Comparison of ENCODE assay signal across 8 mouse cellular contexts in the genomic region with DNA sequence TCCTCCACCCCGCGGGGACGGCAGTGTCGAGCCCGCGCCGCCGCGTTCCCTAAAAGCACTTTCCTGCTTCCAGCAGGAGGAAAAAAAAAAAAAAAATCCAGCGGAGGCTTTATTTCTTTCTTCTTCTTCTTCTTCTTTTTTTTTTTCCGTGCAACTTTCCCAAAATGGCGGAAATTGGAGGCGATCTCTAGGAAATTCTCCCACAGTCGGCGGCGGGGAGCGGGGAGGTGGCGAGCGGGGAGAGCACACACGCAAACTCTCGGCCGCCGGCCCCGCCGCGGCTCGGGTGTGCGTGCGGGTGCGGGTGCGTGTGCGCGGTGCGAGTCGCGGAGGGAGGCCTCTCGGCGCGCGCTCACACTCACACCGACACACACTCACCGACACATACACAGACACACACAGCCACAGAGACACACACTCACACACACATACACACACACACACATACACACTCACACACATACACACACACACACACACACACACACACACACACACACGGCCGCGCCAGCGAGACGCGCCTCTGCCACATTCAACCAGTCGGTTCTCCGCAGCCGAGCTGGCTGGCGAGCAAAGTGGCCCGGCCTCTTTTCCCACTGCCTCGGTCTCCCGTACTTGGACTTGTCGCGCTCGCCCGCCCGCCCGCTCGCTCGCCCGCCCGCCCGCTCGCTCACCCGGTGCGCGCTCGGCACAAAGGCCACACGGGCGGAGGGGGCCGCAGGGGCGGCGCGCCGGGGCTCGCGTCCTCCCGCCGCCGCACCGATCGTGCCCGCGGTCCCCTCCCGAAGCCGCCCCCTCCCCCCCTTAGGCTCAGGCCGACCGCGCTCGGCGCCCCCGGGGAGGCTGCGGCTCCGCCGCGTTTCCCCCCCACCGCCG. TPM values are rescaled to one million over a fixed set of nuclear protein-coding genes. Genes with fewer than 3 reads are reported as not detected.
DNase-seq lines count a peak whose midpoint lies in the region; ATAC-seq and TF ChIP-seq lines count a peak whose summit lies in the region.

No protein-coding gene starts in this region.

- ATAC-seq in heart, embryonic 15.5 days (replicated peaks; ENCODE audit: insufficient number of reproducible peaks, insufficient read depth, low FRiP score, low read depth) = peak; percentile 33
- ATAC-seq in liver, postnatal 0 days = peak; percentile 64
- ATAC-seq in neural tube, embryonic 13.5 days (ENCODE audit: low read depth) = peak; percentile 74

- H3K79me2 ChIP-seq in C2C12 (ENCODE audit: control insufficient read depth, insufficient read depth) = no peaks in the 10 kb centered on the region

- H3K27me3 ChIP-seq in C2C12 (ENCODE audit: control insufficient read depth, insufficient read depth, insufficient read length) = no peaks in the 10 kb centered on the region
- H3K27me3 ChIP-seq in forebrain, embryonic 10.5 days (ENCODE audit: poor library complexity, severe bottlenecking) = no peaks in the 10 kb centered on the region
- H3K27me3 ChIP-seq in heart, embryonic 15.5 days = no peaks in the 10 kb centered on the region
- no peaks in the 10 kb centered on the region for H3K27me3 ChIP-seq in liver, postnatal 0 days (ENCODE audit: insufficient read depth, low read length)
- H3K27me3 ChIP-seq in neural tube, embryonic 13.5 days = no peaks in the 10 kb centered on the region

- peak overlapping the region; percentile 79 for H3ac ChIP-seq in C2C12 (ENCODE audit: control insufficient read depth, insufficient read length, low read depth)

- TF ChIP-seq EP300 in liver, postnatal 0 days (IDR thresholded peaks at IDR 0.05; ENCODE audit: low read depth) = no peak

- peak overlapping the region; percentile 64 for H3K4me3 ChIP-seq in C2C12 (ENCODE audit: insufficient read depth, poor library complexity, severe bottlenecking)
- peak overlapping the region; percentile 86 for H3K4me3 ChIP-seq in forebrain, embryonic 10.5 days
- peak overlapping the region; percentile 90 for H3K4me3 ChIP-seq in heart, embryonic 15.5 days
- H3K4me3 ChIP-seq in liver, postnatal 0 days (ENCODE audit: low read depth, low read length) = peak overlapping the region; percentile 75
- H3K4me3 ChIP-seq in neural tube, embryonic 13.5 days = peak overlapping the region; percentile 85

- H3K79me3 ChIP-seq in C2C12 (ENCODE audit: low read depth) = no peaks in the 10 kb centered on the region

- peak; percentile 66 to 67 for DNase-seq in adrenal gland, postnatal 36 days
- peak; percentile 62 for DNase-seq in forebrain, embryonic 10.5 days (ENCODE audit: extremely low spot score, low spot score)
- DNase-seq in kidney, postnatal 14 days = peak; percentile 72
- DNase-seq in liver, postnatal 0 days = peak; percentile 69
- peak; percentile 77 for DNase-seq in testis, postnatal 10 days (ENCODE audit: low spot score)

- H3K9me3 ChIP-seq in forebrain, embryonic 10.5 days = no peaks in the 10 kb centered on the region
- H3K9me3 ChIP-seq in heart, embryonic 15.5 days (replicated peaks) = no peaks in the 10 kb centered on the region
- H3K9me3 ChIP-seq in liver, postnatal 0 days (ENCODE audit: low read length) = no peaks in the 10 kb centered on the region
- no peaks in the 10 kb centered on the region for H3K9me3 ChIP-seq in neural tube, embryonic 13.5 days

- no peaks in the 10 kb centered on the region for H3K36me3 ChIP-seq in C2C12 (ENCODE audit: control insufficient read depth, insufficient read depth)
- H3K36me3 ChIP-seq in forebrain, embryonic 10.5 days (replicated peaks) = peaks cover 5% of the 10 kb centered on the region; the same call in 1 of the 2 replicates
- no peaks in the 10 kb centered on the region for H3K36me3 ChIP-seq in heart, embryonic 15.5 days
- H3K36me3 ChIP-seq in liver, postnatal 0 days (replicated peaks; ENCODE audit: insufficient read depth, low read length) = no peaks in the 10 kb centered on the region
- H3K36me3 ChIP-seq in neural tube, embryonic 13.5 days = no peaks in the 10 kb centered on the region

- WGBS in forebrain, embryonic 10.5 days = under 1% methylated on average over 86 of the region's 101 CpGs
- under 1% methylated on average over 95 of the region's 101 CpGs for WGBS in heart, embryonic 15.5 days
- WGBS in liver, postnatal 0 days (ENCODE audit: insufficient replicate concordance) = 2% methylated on average over 60 of the region's 101 CpGs
- WGBS in neural tube, embryonic 13.5 days = under 1% methylated on average over 71 of the region's 101 CpGs

- peak overlapping the region; percentile 92 for H3K4me2 ChIP-seq in heart, embryonic 15.5 days
- H3K4me2 ChIP-seq in liver, postnatal 0 days (ENCODE audit: low read depth, low read length) = peak overlapping the region; percentile 80
- H3K4me2 ChIP-seq in neural tube, embryonic 13.5 days = peak overlapping the region; percentile 99

- H3K27ac ChIP-seq in forebrain, embryonic 10.5 days = peak overlapping the region; percentile 98
- peak overlapping the region; percentile 92 for H3K27ac ChIP-seq in heart, embryonic 15.5 days
- H3K27ac ChIP-seq in liver, postnatal 0 days (ENCODE audit: low read depth) = peak overlapping the region; percentile 91
- H3K27ac ChIP-seq in neural tube, embryonic 13.5 days (replicated peaks) = peak overlapping the region; percentile 96

- no peak for TF ChIP-seq CTCF in C2C12 (IDR thresholded peaks at IDR 0.05; ENCODE audit: control insufficient read depth, insufficient read depth, insufficient read length)
- no peak for TF ChIP-seq CTCF in liver, postnatal 0 days (IDR thresholded peaks at IDR 0.05; ENCODE audit: low read depth)

- H3K9ac ChIP-seq in heart, embryonic 15.5 days = peak overlapping the region; percentile 87
- peak overlapping the region; percentile 85 for H3K9ac ChIP-seq in liver, postnatal 0 days (replicated peaks)
- H3K9ac ChIP-seq in neural tube, embryonic 13.5 days = peak overlapping the region; percentile 94

- peaks cover 35% of the 10 kb centered on the region for H3K4me1 ChIP-seq in forebrain, embryonic 10.5 days
- H3K4me1 ChIP-seq in heart, embryonic 15.5 days (replicated peaks) = peaks cover 10% of the 10 kb centered on the region
- peaks cover 4% of the 10 kb centered on the region; the same call in 1 of the 2 replicates for H3K4me1 ChIP-seq in liver, postnatal 0 days (ENCODE audit: insufficient read depth)
- peaks cover 34% of the 10 kb centered on the region for H3K4me1 ChIP-seq in neural tube, embryonic 13.5 days (replicated peaks)

TF ChIP-seq in C2C12, 6 proteins besides CTCF, POLR2A, EP300 and RAD21:
- TF ChIP-seq FOSL1 (IDR thresholded peaks at IDR 0.05; ENCODE audit: insufficient read depth, low read length, poor library complexity, severe bottlenecking) = no peak
- TF ChIP-seq MAX (IDR thresholded peaks at IDR 0.05) = no peak
- no peak for TF ChIP-seq CEBPB (IDR thresholded peaks at IDR 0.05; ENCODE audit: low read depth)
- TF ChIP-seq MYOD1 (IDR thresholded peaks at IDR 0.05; ENCODE audit: control insufficient read depth, insufficient read length, low read depth) = no peak
- TF ChIP-seq USF1 (IDR thresholded peaks at IDR 0.05; ENCODE audit: low read depth) = no peak
- TF ChIP-seq MYOG (IDR thresholded peaks at IDR 0.05; ENCODE audit: control insufficient read depth, extremely low read depth, insufficient read length) = no peak
TF ChIP-seq in C2C12: peak in this region for 0.

RNA-seq across cellular contexts. Expression of gene L3mbtl3, which starts 1.1 kb away (rescaled TPM):
- 2.3 TPM for polyA plus RNA-seq in C2C12 (2012; fragmentation: generic; extraction: Trizol)
- total RNA-seq in adrenal gland, postnatal 36 days (2021) = 10 to 100 TPM; 11.8 to 17.9 TPM
- 17.6 and 18.5 TPM in 2 replicates for polyA plus RNA-seq in forebrain, embryonic 10.5 days (2016; fragmentation: Nextera tagmentation; extraction: Ambion mirVana)
- polyA plus RNA-seq in heart, embryonic 15.5 days (2015; fragmentation: Nextera tagmentation; extraction: Ambion mirVana) = 7.4 and 8.3 TPM in 2 replicates
- 2.0 and 2.3 TPM in 2 replicates for polyA plus RNA-seq in liver, postnatal 0 days (2015; fragmentation: Nextera tagmentation; extraction: Ambion mirVana)
- polyA plus RNA-seq in neural tube, embryonic 13.5 days (2015; fragmentation: Nextera tagmentation; extraction: Ambion mirVana) = 19.7 and 20.6 TPM in 2 replicates

Comparison
In these comparisons a context has a peak if more than half of its experiments do, and no peak if none do; other contexts are left out.
1. Peak in every context shown above with its lines: DNase-seq, ATAC-seq, H3K4me3 ChIP-seq and H3K27ac ChIP-seq.